Mouse (Mus musculus): ENCODE results near the gene Psmb5. TPM values are rescaled to one million over a fixed set of nuclear protein-coding genes. Genes with fewer than 3 reads are reported as not detected.

Gene Psmb5
- polyA plus RNA-seq, 1 experiment from 2014 or later, result 435 TPM

DNA sequence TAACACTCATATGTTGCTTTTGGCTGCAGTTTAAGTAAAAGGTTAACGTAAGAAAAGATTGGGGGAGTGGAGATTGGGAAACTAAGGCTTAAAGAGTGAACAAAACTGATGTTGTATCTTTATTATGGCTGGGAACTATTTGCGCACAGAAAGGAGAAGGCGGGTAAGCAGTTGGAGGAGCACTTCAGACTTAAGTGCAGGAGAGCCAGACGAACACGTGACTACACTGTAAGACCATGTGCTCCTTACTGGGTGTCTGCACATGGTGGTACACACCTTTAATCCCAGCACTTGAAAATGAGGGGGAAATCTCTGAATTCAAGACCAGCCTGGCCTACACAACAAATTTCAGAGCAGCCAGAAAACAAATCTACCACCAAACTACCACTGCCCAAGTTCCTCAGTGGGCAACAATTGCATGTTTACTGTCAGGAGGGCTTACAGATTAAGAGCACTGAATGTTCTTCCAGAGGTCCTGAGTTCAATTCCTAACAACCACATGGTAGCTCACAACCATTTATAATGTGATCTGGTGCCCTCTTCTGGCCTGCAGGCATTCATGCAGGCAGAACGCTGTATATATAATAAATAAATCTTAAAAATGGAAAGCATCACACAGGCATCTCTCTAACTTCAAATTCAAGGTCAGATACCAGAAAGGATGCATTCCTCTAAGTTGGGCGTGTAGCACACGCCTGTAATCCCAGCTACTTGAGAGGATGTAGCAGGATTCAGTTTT is 29.2 kb upstream of the Psmb5 start:
- no peak overlapping the region for H3K9ac ChIP-seq (replicated peaks; ENCODE audit: low read depth, low read length)
- H3K27me3 ChIP-seq (ENCODE audit: control insufficient read depth, insufficient read depth, low read length), result no peaks in the 10 kb centered on the region
- no peak overlapping the region for H3K4me3 ChIP-seq (ENCODE audit: low read depth, low read length)
- peaks cover 87% of the 10 kb centered on the region for H3K36me3 ChIP-seq (ENCODE audit: control insufficient read depth, insufficient read depth, low read length)
- no peak for ATAC-seq (ENCODE audit: low read depth)
- H3K9me3 ChIP-seq (ENCODE audit: control insufficient read depth, low read length), result no peaks in the 10 kb centered on the region
- peaks cover 21% of the 10 kb centered on the region for H3K4me1 ChIP-seq (ENCODE audit: control insufficient read depth, insufficient read depth, low read length)
- H3K27ac ChIP-seq (ENCODE audit: low read depth, low read length), result no peak overlapping the region
- H3K4me2 ChIP-seq (ENCODE audit: low read depth, low read length), result no peak overlapping the region
- WGBS, result 93% methylated on average over 8 of the region's 8 CpGs

DNA sequence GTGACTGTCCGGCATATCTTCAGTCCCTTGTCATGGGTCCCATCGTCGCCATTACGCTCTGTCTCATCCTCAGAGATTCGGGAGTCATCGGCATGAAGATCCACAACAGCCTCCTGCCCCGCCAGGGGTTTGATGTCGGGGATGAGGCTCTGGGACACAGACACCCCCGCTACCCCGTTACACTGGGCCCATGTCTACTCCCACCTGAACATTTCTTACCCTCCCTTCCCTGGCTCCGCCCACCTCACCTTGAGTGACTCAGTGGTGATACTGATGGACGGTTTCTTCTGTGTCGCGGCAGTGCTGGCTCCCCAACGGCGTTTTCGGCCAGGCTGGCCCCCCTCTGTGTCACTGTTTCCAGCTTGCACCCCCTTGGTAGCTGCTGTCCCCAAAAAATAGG is 28.6 kb upstream of the Psmb5 start:
- H3K9ac ChIP-seq (replicated peaks; ENCODE audit: low read depth, low read length), result no peak overlapping the region
- no peak overlapping the region for H3K27ac ChIP-seq (ENCODE audit: low read depth, low read length)
- H3K36me3 ChIP-seq (ENCODE audit: control insufficient read depth, insufficient read depth, low read length), result peaks cover 83% of the 10 kb centered on the region
- 97% methylated on average over 17 of the region's 17 CpGs for WGBS
- H3K4me2 ChIP-seq (ENCODE audit: low read depth, low read length), result no peak overlapping the region
- no peaks in the 10 kb centered on the region for H3K27me3 ChIP-seq (ENCODE audit: control insufficient read depth, insufficient read depth, low read length)
- no peak for ATAC-seq (ENCODE audit: low read depth)
- H3K9me3 ChIP-seq (ENCODE audit: control insufficient read depth, low read length), result no peaks in the 10 kb centered on the region
- peaks cover 16% of the 10 kb centered on the region for H3K4me1 ChIP-seq (ENCODE audit: control insufficient read depth, insufficient read depth, low read length)
- no peak overlapping the region for H3K4me3 ChIP-seq (ENCODE audit: low read depth, low read length)

DNA sequence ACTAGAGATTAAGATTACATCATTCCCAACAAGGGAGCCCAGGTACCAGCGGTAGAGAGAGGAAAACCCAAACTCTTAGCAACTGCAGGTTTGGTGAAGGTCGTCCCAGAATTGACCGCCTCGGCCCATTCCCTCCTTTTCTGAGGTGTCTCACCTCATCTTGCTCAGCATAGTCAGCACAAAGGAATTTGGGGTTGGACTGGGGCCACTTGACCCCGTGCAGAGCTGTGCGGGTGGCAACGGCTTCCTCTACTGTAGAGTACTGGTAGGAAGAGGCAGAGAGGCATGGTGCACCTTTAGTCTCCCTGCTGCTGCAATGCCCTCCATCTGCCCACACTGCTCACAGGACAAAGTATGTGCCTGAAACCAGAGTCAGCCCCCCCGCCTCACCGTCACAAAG is 26.5 kb upstream of the Psmb5 start:
- Histone ChIP-seq H3K4me2 (ENCODE audit: low read depth, low read length) (no peak overlapping the region), H3K27ac (ENCODE audit: low read depth, low read length) (no peak overlapping the region), H3K9ac (replicated peaks; ENCODE audit: low read depth, low read length) (no peak overlapping the region), H3K4me1 (ENCODE audit: control insufficient read depth, insufficient read depth, low read length) (peaks cover 15% of the 10 kb centered on the region), H3K36me3 (ENCODE audit: control insufficient read depth, insufficient read depth, low read length) (peaks cover 66% of the 10 kb centered on the region), H3K9me3 (ENCODE audit: control insufficient read depth, low read length) (no peaks in the 10 kb centered on the region), H3K27me3 (ENCODE audit: control insufficient read depth, insufficient read depth, low read length) (no peaks in the 10 kb centered on the region), H3K4me3 (ENCODE audit: low read depth, low read length) (no peak overlapping the region)
- 96% methylated on average over 9 of the region's 9 CpGs for WGBS
- no peak for ATAC-seq (ENCODE audit: low read depth)

DNA sequence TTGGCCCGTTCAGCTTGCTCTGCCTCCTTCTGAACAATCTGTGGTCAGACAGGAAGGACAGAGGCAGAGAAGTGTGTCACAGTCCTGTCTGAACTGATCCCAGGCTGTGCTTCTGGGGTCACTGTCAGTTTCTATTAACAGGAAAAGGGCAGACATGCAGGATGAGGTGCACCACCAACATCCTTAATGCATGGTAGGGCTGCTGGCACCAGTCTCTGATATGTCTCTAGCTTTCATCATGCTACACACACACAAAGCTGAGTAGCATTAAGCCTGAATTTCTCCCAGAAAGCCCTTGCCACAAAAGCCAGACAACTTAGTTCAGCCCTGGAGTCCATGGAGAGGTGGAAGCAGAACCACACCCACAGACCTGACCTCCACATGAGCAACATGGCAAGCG is 25.2 kb upstream of the Psmb5 start:
- no peak overlapping the region for H3K4me2 ChIP-seq (ENCODE audit: low read depth, low read length)
- no peak for ATAC-seq (ENCODE audit: low read depth)
- H3K4me3 ChIP-seq (ENCODE audit: low read depth, low read length), result no peak overlapping the region
- no peaks in the 10 kb centered on the region for H3K27me3 ChIP-seq (ENCODE audit: control insufficient read depth, insufficient read depth, low read length)
- WGBS, result 87% methylated on average over 2 of the region's 2 CpGs
- no peak overlapping the region for H3K9ac ChIP-seq (replicated peaks; ENCODE audit: low read depth, low read length)
- no peak overlapping the region for H3K27ac ChIP-seq (ENCODE audit: low read depth, low read length)
- peaks cover 58% of the 10 kb centered on the region for H3K36me3 ChIP-seq (ENCODE audit: control insufficient read depth, insufficient read depth, low read length)
- no peaks in the 10 kb centered on the region for H3K9me3 ChIP-seq (ENCODE audit: control insufficient read depth, low read length)
- peaks cover 14% of the 10 kb centered on the region for H3K4me1 ChIP-seq (ENCODE audit: control insufficient read depth, insufficient read depth, low read length)

DNA sequence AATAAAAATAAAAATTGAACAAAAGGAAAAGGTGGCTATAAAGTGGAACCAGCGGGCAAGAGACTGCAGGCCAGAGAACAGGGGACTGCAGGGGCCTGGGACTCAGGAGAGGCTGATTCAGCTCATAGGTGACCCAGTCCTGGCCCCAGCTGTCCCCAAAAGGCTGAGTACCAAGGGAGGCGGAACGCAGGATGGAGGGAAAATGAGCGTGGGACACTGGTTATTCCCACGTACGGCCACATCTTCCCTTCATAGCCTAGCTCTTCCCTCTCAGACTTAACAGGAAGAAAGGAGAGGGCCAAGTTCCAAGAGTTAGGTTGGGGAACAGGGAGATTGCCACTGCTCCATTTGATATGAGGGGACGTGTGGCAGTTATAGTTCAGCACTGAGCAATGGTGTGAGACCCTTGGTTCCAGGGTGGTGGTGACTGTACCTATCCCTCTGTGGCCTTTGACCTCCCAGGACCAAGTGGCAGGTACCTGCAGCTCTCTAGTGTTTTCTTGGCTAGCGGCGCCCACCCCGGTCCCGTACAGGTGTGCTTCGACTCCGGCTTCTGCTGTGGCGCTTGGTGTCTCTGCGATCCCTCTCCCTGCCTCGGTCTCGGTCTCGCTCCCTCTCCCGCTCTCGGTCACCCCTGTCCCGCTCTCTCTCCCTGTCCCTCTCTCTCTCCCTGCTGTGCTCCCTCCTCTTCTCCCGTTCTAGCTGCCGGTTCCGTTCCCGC is 24.6 kb upstream of the Psmb5 start:
- H3K27ac ChIP-seq (ENCODE audit: low read depth, low read length), result no peak overlapping the region
- no peaks in the 10 kb centered on the region for H3K9me3 ChIP-seq (ENCODE audit: control insufficient read depth, low read length)
- H3K4me3 ChIP-seq (ENCODE audit: low read depth, low read length), result no peak overlapping the region
- no peaks in the 10 kb centered on the region for H3K27me3 ChIP-seq (ENCODE audit: control insufficient read depth, insufficient read depth, low read length)
- peaks cover 52% of the 10 kb centered on the region for H3K36me3 ChIP-seq (ENCODE audit: control insufficient read depth, insufficient read depth, low read length)
- no peak overlapping the region for H3K9ac ChIP-seq (replicated peaks; ENCODE audit: low read depth, low read length)
- 80% methylated on average over 25 of the region's 25 CpGs for WGBS
- no peak for ATAC-seq (ENCODE audit: low read depth)
- H3K4me2 ChIP-seq (ENCODE audit: low read depth, low read length), result no peak overlapping the region
- H3K4me1 ChIP-seq (ENCODE audit: control insufficient read depth, insufficient read depth, low read length), result peaks cover 14% of the 10 kb centered on the region

DNA sequence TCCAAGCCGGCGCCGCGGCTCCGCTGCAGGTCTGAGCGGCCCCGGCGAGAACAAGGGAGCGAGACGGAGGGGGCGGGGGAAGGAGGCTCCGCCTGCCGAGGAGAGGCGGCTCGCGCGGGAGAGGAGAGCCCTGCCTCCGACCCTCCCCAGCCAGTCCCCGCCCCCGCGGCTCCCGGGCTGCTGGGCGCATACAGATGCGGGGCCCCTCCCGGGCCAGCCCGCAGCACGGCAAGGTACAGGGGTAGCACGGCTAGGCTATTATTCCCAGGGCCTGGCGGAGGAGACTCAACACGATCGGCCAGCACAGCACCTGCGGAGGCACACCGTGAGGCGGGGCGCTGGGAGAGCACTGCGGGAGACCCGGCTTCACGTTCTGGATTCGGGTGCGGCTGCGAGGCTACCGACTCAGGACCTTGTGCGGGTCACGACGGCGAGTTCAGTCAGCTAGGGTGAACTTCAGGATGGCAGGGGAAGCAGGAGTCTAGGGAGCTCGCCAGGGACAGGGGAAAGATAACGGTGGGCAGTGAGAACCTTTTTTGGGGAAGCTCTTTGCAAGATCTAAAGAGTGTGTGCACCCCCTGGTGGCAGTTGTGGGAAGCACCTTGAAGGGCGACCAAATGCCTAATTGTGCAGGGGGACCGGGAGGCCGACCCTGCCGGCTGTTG is 23.6 kb upstream of the Psmb5 start, which contains the start of gene Cdh24:
Cdh24 (minus strand) TSS at position 60 of the 665 bp plus-strand sequence.
- WGBS, result under 1% methylated on average over 45 of the region's 52 CpGs
- ATAC-seq (ENCODE audit: low read depth), result peak; percentile 94

DNA sequence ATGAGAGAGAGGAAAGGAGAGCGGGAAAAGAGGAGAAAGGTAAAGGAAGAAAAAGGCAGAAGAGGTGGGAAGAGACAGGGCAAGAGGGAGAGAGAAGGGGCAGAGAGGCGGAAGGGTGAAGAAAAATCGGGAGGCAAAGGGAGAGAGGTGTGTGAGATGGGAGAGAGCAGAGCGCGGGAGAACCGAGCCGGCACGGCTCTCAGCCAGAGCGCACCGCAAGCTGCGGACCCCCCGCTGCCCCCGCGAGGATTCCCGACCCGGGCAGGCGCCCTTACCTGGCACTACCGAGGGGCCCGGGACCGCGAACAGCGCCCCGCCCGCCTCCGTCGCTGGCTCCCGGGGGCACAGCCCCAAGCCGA is 23.1 kb upstream of the Psmb5 start, which contains the start of gene Gm17606:
Gm17606 (plus strand) TSS at position 7 of the 359 bp plus-strand sequence.
- under 1% methylated on average over 17 of the region's 28 CpGs for WGBS
- no peaks in the 10 kb centered on the region for H3K9me3 ChIP-seq (ENCODE audit: control insufficient read depth, low read length)
- no peak; the same call in 1 of the 2 replicates for ATAC-seq (ENCODE audit: low read depth)
- peak within 1 kb of the TSS; percentile 88 for H3K4me2 ChIP-seq (ENCODE audit: low read depth, low read length)
- peak within 1 kb of the TSS; percentile 68 for H3K4me3 ChIP-seq (ENCODE audit: low read depth, low read length)
- H3K36me3 ChIP-seq (ENCODE audit: control insufficient read depth, insufficient read depth, low read length), result peaks cover 43% of the 10 kb centered on the region
- peak within 1 kb of the TSS; percentile 82 for H3K9ac ChIP-seq (replicated peaks; ENCODE audit: low read depth, low read length)
- H3K4me1 ChIP-seq (ENCODE audit: control insufficient read depth, insufficient read depth, low read length), result peaks cover 14% of the 10 kb centered on the region
- no peaks in the 10 kb centered on the region for H3K27me3 ChIP-seq (ENCODE audit: control insufficient read depth, insufficient read depth, low read length)
- peak within 1 kb of the TSS; percentile 76 for H3K27ac ChIP-seq (ENCODE audit: low read depth, low read length)

More for the DNA sequence above, 23.6 kb upstream of the Psmb5 start, which contains the start of gene Cdh24:
- Histone ChIP-seq H3K4me1 (ENCODE audit: control insufficient read depth, insufficient read depth, low read length) (peaks cover 14% of the 10 kb centered on the region), H3K4me3 (ENCODE audit: low read depth, low read length) (peak within 1 kb of the TSS; percentile 68), H3K9ac (replicated peaks; ENCODE audit: low read depth, low read length) (peak within 1 kb of the TSS; percentile 82), H3K36me3 (ENCODE audit: control insufficient read depth, insufficient read depth, low read length) (peaks cover 47% of the 10 kb centered on the region), H3K27ac (ENCODE audit: low read depth, low read length) (peak within 1 kb of the TSS; percentile 76), H3K27me3 (ENCODE audit: control insufficient read depth, insufficient read depth, low read length) (no peaks in the 10 kb centered on the region), H3K4me2 (ENCODE audit: low read depth, low read length) (peak within 1 kb of the TSS; percentile 88), H3K9me3 (ENCODE audit: control insufficient read depth, low read length) (no peaks in the 10 kb centered on the region)

DNA sequence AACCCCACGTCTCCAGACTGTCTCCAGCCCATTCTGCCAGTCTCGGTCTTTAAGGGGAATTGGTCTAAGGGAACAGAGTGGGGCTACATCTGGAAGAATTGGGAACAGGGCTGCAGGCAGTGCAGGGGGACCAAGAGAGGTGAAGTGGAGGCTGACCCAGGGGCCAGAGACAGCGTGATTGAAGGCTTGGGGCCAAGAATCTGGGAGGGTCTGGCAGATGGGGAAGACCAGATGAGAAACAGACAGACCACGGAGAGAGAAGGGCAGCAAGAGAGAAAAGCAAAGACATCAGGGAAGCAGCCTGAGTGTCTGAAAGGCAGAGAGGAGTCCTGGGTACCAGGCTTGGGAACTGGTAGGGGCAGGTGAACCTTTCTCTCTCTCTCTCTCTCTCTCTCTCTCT is 22.3 kb upstream of the Psmb5 start:
- Histone ChIP-seq H3K27ac (ENCODE audit: low read depth, low read length) (no peak overlapping the region), H3K36me3 (ENCODE audit: control insufficient read depth, insufficient read depth, low read length) (peaks cover 35% of the 10 kb centered on the region), H3K4me1 (ENCODE audit: control insufficient read depth, insufficient read depth, low read length) (peaks cover 14% of the 10 kb centered on the region), H3K9me3 (ENCODE audit: control insufficient read depth, low read length) (no peaks in the 10 kb centered on the region), H3K27me3 (ENCODE audit: control insufficient read depth, insufficient read depth, low read length) (no peaks in the 10 kb centered on the region), H3K4me3 (ENCODE audit: low read depth, low read length) (peak overlapping the region; percentile 68), H3K4me2 (ENCODE audit: low read depth, low read length) (peak overlapping the region; percentile 88), H3K9ac (replicated peaks; ENCODE audit: low read depth, low read length) (peak overlapping the region; percentile 82)
- 16% methylated on average over 4 of the region's 4 CpGs for WGBS
- no peak for ATAC-seq (ENCODE audit: low read depth)

Measured in neural tube, embryonic 14.5 days (tissue).